Comparison of ENCODE assay signal across 23 mouse cellular contexts in genomic region chr2:6188891-6189674, GRCm38 (mm10). TPM values are rescaled to one million over a fixed set of nuclear protein-coding genes. Genes with fewer than 3 reads are reported as not detected.
A peak's percentile ranks its signal among the peaks of the same experiment; 100 is the strongest.
DNase-seq lines count a peak whose midpoint lies in the region; ATAC-seq and TF ChIP-seq lines count a peak whose summit lies in the region.
"Had no signal": no experiment of that assay in that cellular context is flagged by ENCODE, and none has a peak within 500 bp of the region (broad histone marks: within the 10 kb centered on the region; RNA-seq: fewer than 3 reads in every experiment).

No protein-coding gene starts in this region.

- TF ChIP-seq POLR2A in spleen, adult 2 months (IDR thresholded peaks at IDR 0.05; ENCODE audit: low read depth, low read length), result no peak

- H3K9me3 ChIP-seq in kidney, embryonic 14.5 days (ENCODE audit: control insufficient read depth, low read length), result peaks cover 5% of the 10 kb centered on the region; the same call in 1 of the 2 replicates
- H3K9me3 ChIP-seq: embryonic facial prominence, embryonic 12.5 days; limb, embryonic 15.5 days had no signal

- peak; percentile 76 for ATAC-seq in kidney, embryonic 14.5 days (ENCODE audit: low FRiP score, low TSS enrichment)
- ATAC-seq in common myeloid progenitor, adult 5-6 weeks (replicated peaks; ENCODE audit: low read depth, poor library complexity, severe bottlenecking), result peak; percentile 46; the same call in 1 of the 2 replicates
- ATAC-seq: forebrain, embryonic 14.5 days had no signal

- no peak overlapping the region for H3K27ac ChIP-seq in kidney, embryonic 14.5 days (ENCODE audit: low read depth, low read length)
- peak overlapping the region; percentile 27 for H3K27ac ChIP-seq in spleen, adult 2 months (ENCODE audit: insufficient read depth, low read length)
- no peak overlapping the region for H3K27ac ChIP-seq in gastrocnemius, adult 2 months
- H3K27ac ChIP-seq: embryonic facial prominence, embryonic 12.5 days; heart, embryonic 10.5 days; hindbrain, embryonic 14.5 days; limb, embryonic 15.5 days; midbrain, embryonic 10.5 days had no signal

- 63% methylated on average over 11 of the region's 11 CpGs for WGBS in kidney, embryonic 14.5 days
- WGBS in spleen, adult 2 months, result 43% methylated on average over 11 of the region's 11 CpGs

- no peak overlapping the region for H3K4me3 ChIP-seq in kidney, embryonic 14.5 days (ENCODE audit: low read length)
- no peak overlapping the region for H3K4me3 ChIP-seq in spleen, adult 2 months (ENCODE audit: extremely low read depth, insufficient read depth, insufficient read length)
- H3K4me3 ChIP-seq in gastrocnemius, adult 2 months, result no peak overlapping the region
- H3K4me3 ChIP-seq: embryonic facial prominence, embryonic 12.5 days; erythroblast, embryonic 14.5 days; heart, embryonic 10.5 days; limb, embryonic 15.5 days; midbrain, embryonic 10.5 days had no signal

- no peaks in the 10 kb centered on the region for H3K27me3 ChIP-seq in kidney, embryonic 14.5 days (ENCODE audit: control insufficient read depth, insufficient read depth, low read length)
- H3K27me3 ChIP-seq in spleen, adult 2 months (ENCODE audit: control insufficient read depth, insufficient read depth, low read length), result no peaks in the 10 kb centered on the region
- H3K27me3 ChIP-seq in splenic B cell, adult 2 months (ENCODE audit: control insufficient read depth, insufficient read depth, low read length, poor library complexity, severe bottlenecking), result no peaks in the 10 kb centered on the region
- H3K27me3 ChIP-seq: embryonic facial prominence, embryonic 12.5 days; limb, embryonic 15.5 days had no signal

- no peak for TF ChIP-seq CTCF in spleen, adult 2 months (IDR thresholded peaks at IDR 0.05; ENCODE audit: extremely low read depth, insufficient read depth, insufficient read length, insufficient replicate concordance)
- TF ChIP-seq CTCF in gastrocnemius, adult 2 months (IDR thresholded peaks at IDR 0.05), result no peak

- H3K9ac ChIP-seq in kidney, embryonic 14.5 days (ENCODE audit: low read depth, low read length), result no peak overlapping the region
- H3K9ac ChIP-seq: embryonic facial prominence, embryonic 12.5 days; hindbrain, embryonic 14.5 days; limb, embryonic 15.5 days had no signal

- H3K4me2 ChIP-seq in kidney, embryonic 14.5 days (replicated peaks; ENCODE audit: low read depth, low read length), result no peak overlapping the region
- H3K4me2 ChIP-seq: embryonic facial prominence, embryonic 12.5 days; hindbrain, embryonic 14.5 days; limb, embryonic 15.5 days had no signal

- DNase-seq in kidney, postnatal 4 days, result no peak
- no peak for DNase-seq in spleen, adult 2 months (ENCODE audit: low read depth in 1 of 2, low spot score in 2 of 2)
- no peak for DNase-seq in spleen, postnatal 4 days (ENCODE audit: low spot score in 2 of 2)
- DNase-seq in splenic B cell, adult 2 months (ENCODE audit: low read depth, low spot score), result peak; percentile 77
- DNase-seq in gastrocnemius, adult 2 months, result no peak
- no peak for DNase-seq in lung, postnatal 14 days
- DNase-seq: adrenal gland, postnatal 25 days; cerebellum, adult 18-20 months; gastrocnemius, postnatal 25 days; kidney, postnatal 36 days; lung, adult 2 months; lung, postnatal 36 days; retina, postnatal 1 day; thymus, postnatal 36 days had no signal

- intact Hi-C loops in gastrocnemius, adult 2 months (cut with DNase I), result no loop called here

- no peaks in the 10 kb centered on the region for H3K36me3 ChIP-seq in kidney, embryonic 14.5 days (ENCODE audit: control insufficient read depth, insufficient read depth, low read length)
- no peaks in the 10 kb centered on the region for H3K36me3 ChIP-seq in spleen, adult 2 months (ENCODE audit: control insufficient read depth, insufficient read depth, low read length)
- H3K36me3 ChIP-seq in splenic B cell, adult 2 months (ENCODE audit: control insufficient read depth, insufficient read depth, low read length, poor library complexity, severe bottlenecking), result no peaks in the 10 kb centered on the region
- H3K36me3 ChIP-seq: embryonic facial prominence, embryonic 12.5 days; heart, embryonic 10.5 days; limb, embryonic 15.5 days; midbrain, embryonic 10.5 days had no signal

- peaks cover 7% of the 10 kb centered on the region for H3K4me1 ChIP-seq in kidney, embryonic 14.5 days (ENCODE audit: control insufficient read depth, insufficient read depth, low read length)
- H3K4me1 ChIP-seq in spleen, adult 2 months (ENCODE audit: control insufficient read depth, insufficient read depth, insufficient read length), result peaks cover 9% of the 10 kb centered on the region; the same call in 1 of the 2 replicates
- H3K4me1 ChIP-seq: embryonic facial prominence, embryonic 12.5 days had no signal

RNA-seq across cellular contexts. Expression of gene Echdc3, which starts 23.8 kb away (rescaled TPM):
- polyA plus RNA-seq in kidney, embryonic 14.5 days (2014; fragmentation: Nextera tagmentation; extraction: Ambion mirVana), result 7.0 and 7.4 TPM in 2 replicates
- polyA plus RNA-seq in spleen, adult 2 months (2012; rRNA removed), result 1.5 and 1.8 TPM in 2 replicates
- 0.78 TPM in 1 of 2 replicates, not detected in the other for total RNA-seq in common myeloid progenitor, adult 5-6 weeks (2017)
- 1 to 10 TPM; 5.3 to 6.5 TPM for total RNA-seq in gastrocnemius, adult 2 months (2021)

RNA-seq across cellular contexts. Expression of gene Proser2, which starts 59.1 kb away (rescaled TPM):
- polyA plus RNA-seq in kidney, embryonic 14.5 days (2014; fragmentation: Nextera tagmentation; extraction: Ambion mirVana), result 10.5 and 11.3 TPM in 2 replicates
- 9.7 and 10.6 TPM in 2 replicates for polyA plus RNA-seq in spleen, adult 2 months (2012; rRNA removed)
- total RNA-seq in common myeloid progenitor, adult 5-6 weeks (2017), result 0.64 and 1.0 TPM in 2 replicates
- total RNA-seq in gastrocnemius, adult 2 months (2021), result 1 to 10 TPM; 1.4 to 2.1 TPM
